8 mouse cellular contexts compared by ENCODE assay signal in the genomic region with DNA sequence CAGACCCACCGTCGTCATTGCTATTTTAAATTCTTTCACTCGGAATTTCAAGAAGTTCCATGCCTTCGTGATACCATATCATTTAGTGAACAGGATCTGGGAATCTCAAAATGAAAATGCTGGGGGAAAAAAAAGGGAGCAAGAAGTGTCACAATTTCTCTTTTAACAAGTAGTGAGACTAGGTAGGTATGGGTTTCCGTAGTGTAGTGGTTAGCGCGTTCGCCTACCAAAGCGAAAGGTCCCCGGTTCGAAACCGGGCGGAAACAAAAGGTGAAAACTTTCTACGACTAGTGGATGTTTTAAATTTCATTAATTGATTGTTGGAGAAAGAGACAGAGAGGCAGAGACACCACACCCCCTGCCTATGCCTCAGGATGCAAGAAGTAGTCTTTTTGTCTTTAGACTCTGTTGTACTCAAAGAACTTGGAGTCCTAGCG. TPM values are rescaled to one million over a fixed set of nuclear protein-coding genes. Genes with fewer than 3 reads are reported as not detected.
DNase-seq lines count a peak whose midpoint lies in the region; ATAC-seq lines count a peak whose summit lies in the region.

No protein-coding gene starts in this region.

- peak overlapping the region; percentile 46 to 50 for H3K4me3 ChIP-seq in heart, embryonic 14.5 days (ENCODE audit: control insufficient read depth in 1 of 2, insufficient read depth in 1 of 2, low read depth in 1 of 2, low read length in 2 of 2)

- H3K27me3 ChIP-seq in heart, embryonic 14.5 days (ENCODE audit: control insufficient read depth, insufficient read depth, low read length), result peaks cover 5% of the 10 kb centered on the region; the same call in 1 of the 2 replicates

- no peaks in the 10 kb centered on the region for H3K36me3 ChIP-seq in heart, embryonic 14.5 days (ENCODE audit: control insufficient read depth, insufficient read depth, low read length)

- peak; percentile 91 for DNase-seq in CD4-positive, CD25-positive, alpha-beta regulatory T cell, adult 2 months (ENCODE audit: low read depth, low spot score)
- peak; percentile 84 for DNase-seq in adipocyte (ENCODE audit: low spot score)
- DNase-seq in embryo, embryonic 9.5 days (ENCODE audit: extremely low spot score), result peak; percentile 89
- peak; percentile 63 for DNase-seq in kidney, postnatal 14 days
- DNase-seq in lung, postnatal 14 days, result peak; percentile 59
- DNase-seq in retina, postnatal 1 day, result peak; percentile 85
- DNase-seq in yolk sac, embryonic 10.5 days (ENCODE audit: low spot score), result peak; percentile 87

- H3K27ac ChIP-seq in heart, embryonic 14.5 days (replicated peaks in 1 of 2; ENCODE audit: control insufficient read depth in 1 of 2, insufficient read depth in 1 of 2, low read depth in 2 of 2, low read length in 2 of 2), result no peak overlapping the region

- peak overlapping the region; percentile 55; the same call in 1 of the 2 replicates for H3K9ac ChIP-seq in heart, embryonic 14.5 days (ENCODE audit: low read length)

- peak overlapping the region; percentile 83 for H3K4me2 ChIP-seq in heart, embryonic 14.5 days (ENCODE audit: low read length)

- 0 out of 2 replicates have a peak, but pooled peaks cover 4% of the 10 kb centered on the region for H3K9me3 ChIP-seq in heart, embryonic 14.5 days (ENCODE audit: control insufficient read depth, low read length)

- under 1% methylated on average over 15 of the region's 15 CpGs for WGBS in heart, embryonic 14.5 days

- H3K4me1 ChIP-seq in heart, embryonic 14.5 days (ENCODE audit: control insufficient read depth in 2 of 2, insufficient read depth in 2 of 2, low read length in 2 of 2), result peaks cover 4 to 13% of the 10 kb centered on the region in 2 experiments; a peak in 3 of 4 replicates

- ATAC-seq in heart, embryonic 14.5 days (ENCODE audit: insufficient number of reproducible peaks, insufficient read depth, low FRiP score, low read depth), result no peak

RNA-seq across cellular contexts. Expression of a gene that starts 2.4 kb away (rescaled TPM):
- polyA plus RNA-seq in heart, embryonic 14.5 days (2014; fragmentation: Nextera tagmentation; extraction: Ambion mirVana), result 1.4 and 1.5 TPM in 2 replicates

RNA-seq across cellular contexts. Expression of a gene that starts 2.9 kb away (rescaled TPM):
- polyA plus RNA-seq in heart, embryonic 14.5 days (2014; fragmentation: Nextera tagmentation; extraction: Ambion mirVana), result 5.7 and 7.0 TPM in 2 replicates

RNA-seq across cellular contexts. Expression of a gene that starts 6.4 kb away (rescaled TPM):
- 3.2 and 3.8 TPM in 2 replicates for polyA plus RNA-seq in heart, embryonic 14.5 days (2014; fragmentation: Nextera tagmentation; extraction: Ambion mirVana)

RNA-seq across cellular contexts. Expression of a gene that starts 23.4 kb away (rescaled TPM):
- polyA plus RNA-seq in heart, embryonic 14.5 days (2014; fragmentation: Nextera tagmentation; extraction: Ambion mirVana), result 462 and 512 TPM in 2 replicates

RNA-seq across cellular contexts. Expression of a gene that starts 47.9 kb away (rescaled TPM):
- 10.2 and 11.0 TPM in 2 replicates for polyA plus RNA-seq in heart, embryonic 14.5 days (2014; fragmentation: Nextera tagmentation; extraction: Ambion mirVana)
